ENCODE assay signal across 10 mouse cellular contexts in the genomic region with DNA sequence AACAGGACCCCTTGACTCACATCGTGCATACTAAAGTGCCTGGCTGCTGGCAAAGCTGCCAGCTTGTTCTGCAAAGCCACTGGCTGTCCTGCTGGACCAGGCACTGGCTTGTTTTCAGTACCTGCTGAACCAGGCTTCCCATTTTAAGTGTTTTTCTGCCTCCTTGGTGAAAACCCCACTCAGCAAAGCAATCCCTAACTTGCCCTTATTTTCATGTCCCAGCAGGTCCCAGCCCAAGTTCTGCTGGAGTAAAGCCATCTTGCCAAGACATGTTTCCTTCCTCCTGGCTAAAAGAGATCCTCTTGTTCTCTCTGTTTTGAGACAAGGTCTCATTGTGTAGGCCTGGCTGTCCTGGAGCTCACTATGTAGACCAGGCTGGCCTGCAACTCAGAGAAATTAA. TPM values are rescaled to one million over a fixed set of nuclear protein-coding genes. Genes with fewer than 3 reads are reported as not detected.
DNase-seq lines count a peak whose midpoint lies in the region; ATAC-seq and TF ChIP-seq lines count a peak whose summit lies in the region.
"Had no signal": no experiment of that assay in that cellular context is flagged by ENCODE, and none has a peak within 500 bp of the region (broad histone marks: within the 10 kb centered on the region; RNA-seq: fewer than 3 reads in every experiment).

No protein-coding gene starts in this region.

- peaks cover 54% of the 10 kb centered on the region for H3K36me3 ChIP-seq in heart, embryonic 13.5 days
- peaks cover 51% of the 10 kb centered on the region for H3K36me3 ChIP-seq in midbrain, embryonic 12.5 days
- peaks cover 40% of the 10 kb centered on the region for H3K36me3 ChIP-seq in midbrain, postnatal 0 days (ENCODE audit: insufficient read depth, low read length)
- peaks cover 51% of the 10 kb centered on the region for H3K36me3 ChIP-seq in limb, embryonic 12.5 days

- ATAC-seq in heart, embryonic 13.5 days (ENCODE audit: extremely low read depth, insufficient number of reproducible peaks, low FRiP score, low TSS enrichment), result no peak
- no peak for ATAC-seq in midbrain, embryonic 12.5 days (ENCODE audit: low FRiP score, low read depth)
- ATAC-seq in midbrain, postnatal 0 days (ENCODE audit: low FRiP score), result no peak
- no peak for ATAC-seq in limb, embryonic 12.5 days (ENCODE audit: insufficient number of reproducible peaks, insufficient read depth, low FRiP score, low TSS enrichment, low read depth)

- TF ChIP-seq CTCF in midbrain, postnatal 0 days (IDR thresholded peaks at IDR 0.05), result no peak

- H3K4me3 ChIP-seq in heart, embryonic 13.5 days, result peak overlapping the region; percentile 82; the same call in 1 of the 2 replicates
- no peak overlapping the region for H3K4me3 ChIP-seq in midbrain, embryonic 12.5 days
- H3K4me3 ChIP-seq in midbrain, postnatal 0 days (ENCODE audit: low read depth, low read length), result no peak overlapping the region
- H3K4me3 ChIP-seq in limb, embryonic 12.5 days (replicated peaks), result peak overlapping the region; percentile 67

- no peaks in the 10 kb centered on the region for H3K9me3 ChIP-seq in heart, embryonic 13.5 days
- no peaks in the 10 kb centered on the region for H3K9me3 ChIP-seq in midbrain, embryonic 12.5 days
- H3K9me3 ChIP-seq in midbrain, postnatal 0 days (ENCODE audit: low read length), result no peaks in the 10 kb centered on the region
- H3K9me3 ChIP-seq in limb, embryonic 12.5 days, result no peaks in the 10 kb centered on the region

- no peak for DNase-seq in heart, adult 8-10 months (ENCODE audit: low spot score)
- DNase-seq in midbrain, postnatal 0 days (ENCODE audit: low spot score), result no peak
- DNase-seq in thymus, postnatal 4 days, result no peak
- no peak for DNase-seq in gastrocnemius, adult 8-10 months (ENCODE audit: low spot score in 2 of 2)
- no peak for DNase-seq in urinary bladder, postnatal 14 days (ENCODE audit: low spot score)
- DNase-seq: adrenal gland, postnatal 36 days had no signal

- no peak overlapping the region for H3K27ac ChIP-seq in heart, embryonic 13.5 days (replicated peaks)
- no peak overlapping the region for H3K27ac ChIP-seq in midbrain, embryonic 12.5 days (replicated peaks)
- H3K27ac ChIP-seq in midbrain, postnatal 0 days (ENCODE audit: low read depth, low read length), result no peak overlapping the region
- H3K27ac ChIP-seq in limb, embryonic 12.5 days, result no peak overlapping the region
- H3K27ac ChIP-seq: macrophage had no signal

- WGBS in heart, embryonic 13.5 days, result 84% methylated on average over 1 of the region's 1 CpGs
- 96% methylated on average over 1 of the region's 1 CpGs for WGBS in midbrain, embryonic 12.5 days
- 82% methylated on average over 1 of the region's 1 CpGs for WGBS in midbrain, postnatal 0 days
- 100% methylated on average over 1 of the region's 1 CpGs for WGBS in limb, embryonic 12.5 days

- H3K9ac ChIP-seq in heart, embryonic 13.5 days, result no peak overlapping the region
- H3K9ac ChIP-seq in midbrain, embryonic 12.5 days (replicated peaks), result no peak overlapping the region
- no peak overlapping the region for H3K9ac ChIP-seq in midbrain, postnatal 0 days (replicated peaks; ENCODE audit: low read length, poor library complexity, severe bottlenecking)
- 0 out of 2 replicates have a peak overlapping the region, but pooled peaks have one; percentile 4 for H3K9ac ChIP-seq in limb, embryonic 12.5 days (replicated peaks)

- peaks cover 34% of the 10 kb centered on the region for H3K4me1 ChIP-seq in heart, embryonic 13.5 days
- H3K4me1 ChIP-seq in midbrain, embryonic 12.5 days, result peaks cover 21% of the 10 kb centered on the region
- no peaks in the 10 kb centered on the region for H3K4me1 ChIP-seq in midbrain, postnatal 0 days (ENCODE audit: insufficient read depth, low read length)
- peaks cover 19% of the 10 kb centered on the region for H3K4me1 ChIP-seq in limb, embryonic 12.5 days (replicated peaks)

- no peaks in the 10 kb centered on the region for H3K27me3 ChIP-seq in heart, embryonic 13.5 days (replicated peaks)
- H3K27me3 ChIP-seq in midbrain, embryonic 12.5 days, result peaks cover 8% of the 10 kb centered on the region; the same call in 1 of the 2 replicates
- H3K27me3 ChIP-seq in midbrain, postnatal 0 days (ENCODE audit: insufficient read depth, low read length), result no peaks in the 10 kb centered on the region
- H3K27me3 ChIP-seq in limb, embryonic 12.5 days, result no peaks in the 10 kb centered on the region

- H3K4me2 ChIP-seq in heart, embryonic 13.5 days, result peak overlapping the region; percentile 96
- H3K4me2 ChIP-seq in midbrain, embryonic 12.5 days (replicated peaks), result peak overlapping the region; percentile 79; the same call in 1 of the 2 replicates
- no peak overlapping the region for H3K4me2 ChIP-seq in midbrain, postnatal 0 days (ENCODE audit: low read depth, low read length, poor library complexity, severe bottlenecking)
- H3K4me2 ChIP-seq in limb, embryonic 12.5 days, result peak overlapping the region; percentile 93

RNA-seq across cellular contexts. Expression of a gene that starts 1.6 kb away (rescaled TPM):
- 107 and 116 TPM in 2 replicates for polyA plus RNA-seq in heart, embryonic 13.5 days (2015; fragmentation: Nextera tagmentation; extraction: Ambion mirVana)
- 100 to 1,000 TPM; 121 to 147 (median 136) TPM for total RNA-seq in heart, adult 8-10 months (2022)
- 162 and 183 TPM in 2 replicates for polyA plus RNA-seq in midbrain, embryonic 12.5 days (2016; fragmentation: Nextera tagmentation; extraction: Ambion mirVana)
- total RNA-seq in midbrain, postnatal 0 days (2014; rRNA removed), result 82.8 and 104 TPM in 2 replicates
- 128 and 143 TPM in 2 replicates for polyA plus RNA-seq in midbrain, postnatal 0 days (2015; fragmentation: Nextera tagmentation; extraction: Ambion mirVana)
- polyA plus RNA-seq in limb, embryonic 12.5 days (2016; fragmentation: Nextera tagmentation; extraction: Ambion mirVana), result 187 and 192 TPM in 2 replicates
- total RNA-seq in gastrocnemius, adult 8-10 months (2022), result 10 to 100 TPM; 76.2 to 96.3 (median 82.3) TPM

RNA-seq across cellular contexts. Expression of a gene that starts 22.1 kb away (rescaled TPM):
- polyA plus RNA-seq in heart, embryonic 13.5 days (2015; fragmentation: Nextera tagmentation; extraction: Ambion mirVana), result 667 and 720 TPM in 2 replicates
- 100 to 1,000 TPM; 183 to 219 (median 204) TPM for total RNA-seq in heart, adult 8-10 months (2022)
- 1,059 and 1,095 TPM in 2 replicates for polyA plus RNA-seq in midbrain, embryonic 12.5 days (2016; fragmentation: Nextera tagmentation; extraction: Ambion mirVana)
- total RNA-seq in midbrain, postnatal 0 days (2014; rRNA removed), result 718 and 730 TPM in 2 replicates
- polyA plus RNA-seq in midbrain, postnatal 0 days (2015; fragmentation: Nextera tagmentation; extraction: Ambion mirVana), result 2,106 and 2,315 TPM in 2 replicates
- polyA plus RNA-seq in limb, embryonic 12.5 days (2016; fragmentation: Nextera tagmentation; extraction: Ambion mirVana), result 912 and 933 TPM in 2 replicates
- total RNA-seq in gastrocnemius, adult 8-10 months (2022), result 1,000 to 10,000 TPM; 1,735 to 2,070 (median 1,829) TPM

RNA-seq across cellular contexts. Expression of a gene that starts 23.1 kb away (rescaled TPM):
- 37.4 and 40.2 TPM in 2 replicates for polyA plus RNA-seq in heart, embryonic 13.5 days (2015; fragmentation: Nextera tagmentation; extraction: Ambion mirVana)
- total RNA-seq in heart, adult 8-10 months (2022), result 10 to 100 TPM; 54.4 to 95.0 (median 82.9) TPM
- 7.0 and 8.5 TPM in 2 replicates for polyA plus RNA-seq in midbrain, embryonic 12.5 days (2016; fragmentation: Nextera tagmentation; extraction: Ambion mirVana)
- 5.6 and 5.9 TPM in 2 replicates for total RNA-seq in midbrain, postnatal 0 days (2014; rRNA removed)
- polyA plus RNA-seq in midbrain, postnatal 0 days (2015; fragmentation: Nextera tagmentation; extraction: Ambion mirVana), result 3.9 and 4.3 TPM in 2 replicates
- 10.0 and 12.4 TPM in 2 replicates for polyA plus RNA-seq in limb, embryonic 12.5 days (2016; fragmentation: Nextera tagmentation; extraction: Ambion mirVana)
- total RNA-seq in gastrocnemius, adult 8-10 months (2022), result 10 to 100 TPM; 23.7 to 32.7 (median 28.2) TPM
- polyA plus RNA-seq: macrophage had no signal

Comparison
In these comparisons a context has a peak if more than half of its experiments do, and no peak if none do; other contexts are left out.
1. H3K4me3 ChIP-seq: peak in heart, embryonic 13.5 days (single experiment) and limb, embryonic 12.5 days (single experiment); none in midbrain, embryonic 12.5 days (single experiment) and midbrain, postnatal 0 days (single experiment).